Mouse (Mus musculus) adrenal gland, adult 8-10 months (tissue): ENCODE measurements around the gene Copg2. TPM values are rescaled to one million over a fixed set of nuclear protein-coding genes. Genes with fewer than 3 reads are reported as not detected.

Source experiments
- DNase-seq: peaks from one replicate; pipeline ENCODE4 v3.0.0; 2022
- total RNA-seq, 4 experiments: library from RNA; stranded (reverse); gene quantifications; 2 replicates each; pipeline ENCODE4 v1.2.4; 2022

The Copg2 gene
- total RNA-seq, 4 experiments from 2014 or later, result 80.0 to 99.4 (median 91.7) TPM

DNA sequence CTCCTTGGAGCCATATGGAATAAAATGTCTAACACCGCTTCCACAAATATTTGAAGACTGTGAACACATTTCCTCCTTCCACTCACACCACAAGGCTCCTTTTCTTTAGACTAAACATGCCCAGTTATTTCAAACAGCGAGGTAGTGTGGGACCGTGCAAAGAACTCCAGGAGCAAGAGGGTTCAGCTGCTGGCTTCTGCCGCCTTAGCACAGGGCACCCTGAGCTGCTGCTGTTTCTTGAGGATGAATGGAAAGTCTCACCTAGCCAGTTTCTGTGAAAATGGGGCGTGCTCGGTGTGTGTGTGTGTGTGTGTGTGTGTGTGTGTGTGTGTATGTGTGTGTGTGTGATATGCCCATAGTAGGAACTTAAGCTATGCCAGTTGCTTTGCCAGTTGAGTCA is 162.1 kb downstream of the Copg2 start:
- DNase-seq, result no peak

DNA sequence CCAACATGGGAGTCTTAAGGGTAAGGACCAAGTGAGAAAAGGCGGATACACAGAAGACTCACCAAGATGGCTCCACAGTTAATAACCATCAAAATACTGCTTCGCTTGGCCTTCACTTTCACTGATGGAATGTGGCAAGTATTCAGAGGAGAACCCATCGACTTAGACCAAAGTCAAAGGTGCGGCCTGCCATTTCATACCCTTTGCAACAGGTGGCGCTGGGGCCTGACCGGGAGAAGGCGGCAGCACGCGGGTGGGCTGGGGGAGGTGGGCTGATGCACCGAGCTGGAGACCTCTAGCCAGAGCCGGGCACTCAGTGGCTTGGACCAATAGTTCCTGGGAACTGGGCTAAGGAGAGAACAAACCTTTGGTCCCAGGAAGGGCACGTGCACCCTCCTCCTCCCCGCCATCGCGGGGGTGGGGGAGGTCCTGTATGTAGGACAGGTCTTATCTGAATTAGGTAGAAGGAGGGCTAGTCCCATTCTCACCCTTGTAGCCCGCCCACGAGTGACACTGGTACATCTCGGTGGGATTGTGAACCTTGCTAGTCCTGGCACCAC is 163.9 kb downstream of the Copg2 start:
- DNase-seq, result no peak

DNA sequence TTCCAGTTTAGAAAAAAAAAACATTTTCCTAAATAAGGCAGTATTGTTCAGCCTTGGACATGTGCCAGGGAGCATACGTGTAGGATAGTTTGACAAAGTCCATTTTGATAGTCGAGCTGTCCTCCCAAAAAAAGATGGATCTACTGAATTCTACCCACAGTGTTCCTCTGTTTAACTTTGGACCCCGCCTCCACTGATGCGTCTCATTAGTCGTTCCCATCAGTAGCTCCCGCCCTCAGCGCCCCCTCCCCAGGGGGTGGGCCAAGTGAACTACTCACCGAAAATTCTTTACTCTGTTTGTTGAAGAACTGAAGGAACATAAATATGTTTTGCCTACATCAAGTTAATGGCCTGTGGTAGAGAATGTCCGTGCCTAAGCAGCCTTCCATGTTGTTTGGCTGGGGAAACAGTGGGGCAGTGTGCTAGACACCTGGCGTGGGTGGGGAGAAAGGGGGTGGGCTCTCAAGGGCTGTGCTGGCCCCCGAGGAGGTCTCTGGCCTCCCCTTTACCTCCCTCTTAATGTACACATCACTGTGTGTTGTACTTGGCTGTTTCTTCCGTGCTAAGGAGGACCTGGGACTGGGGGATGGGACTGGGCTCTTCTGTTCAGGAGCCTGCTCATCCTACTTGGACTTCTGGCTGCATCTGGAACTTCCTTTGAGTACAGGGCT is 166.2 kb downstream of the Copg2 start:
- DNase-seq, result no peak

DNA sequence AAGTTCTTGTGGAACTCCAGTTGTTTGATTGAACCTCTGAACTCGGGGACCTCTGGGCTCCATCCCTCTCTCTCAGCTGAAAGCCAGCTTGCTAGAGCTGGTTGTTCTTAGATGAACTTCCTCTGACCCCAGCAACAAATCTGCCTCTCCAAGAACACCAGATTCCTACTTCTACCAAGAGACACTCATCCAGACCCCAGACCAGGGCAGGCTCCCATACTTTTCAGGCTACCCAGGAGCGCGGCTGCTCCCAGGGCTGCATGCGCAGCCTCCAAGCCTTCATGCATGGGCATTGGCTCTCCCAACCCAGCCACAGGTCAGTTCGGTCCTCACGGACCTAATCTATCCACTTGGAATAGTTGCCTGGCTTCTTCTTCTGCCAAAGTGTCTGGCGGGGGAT is 173.3 kb downstream of the Copg2 start, which contains the start of gene Mest:
Gene Mest, plus strand, starts transcription at position 217 of the 400 bp plus-strand sequence.
- DNase-seq, result no peak

DNA sequence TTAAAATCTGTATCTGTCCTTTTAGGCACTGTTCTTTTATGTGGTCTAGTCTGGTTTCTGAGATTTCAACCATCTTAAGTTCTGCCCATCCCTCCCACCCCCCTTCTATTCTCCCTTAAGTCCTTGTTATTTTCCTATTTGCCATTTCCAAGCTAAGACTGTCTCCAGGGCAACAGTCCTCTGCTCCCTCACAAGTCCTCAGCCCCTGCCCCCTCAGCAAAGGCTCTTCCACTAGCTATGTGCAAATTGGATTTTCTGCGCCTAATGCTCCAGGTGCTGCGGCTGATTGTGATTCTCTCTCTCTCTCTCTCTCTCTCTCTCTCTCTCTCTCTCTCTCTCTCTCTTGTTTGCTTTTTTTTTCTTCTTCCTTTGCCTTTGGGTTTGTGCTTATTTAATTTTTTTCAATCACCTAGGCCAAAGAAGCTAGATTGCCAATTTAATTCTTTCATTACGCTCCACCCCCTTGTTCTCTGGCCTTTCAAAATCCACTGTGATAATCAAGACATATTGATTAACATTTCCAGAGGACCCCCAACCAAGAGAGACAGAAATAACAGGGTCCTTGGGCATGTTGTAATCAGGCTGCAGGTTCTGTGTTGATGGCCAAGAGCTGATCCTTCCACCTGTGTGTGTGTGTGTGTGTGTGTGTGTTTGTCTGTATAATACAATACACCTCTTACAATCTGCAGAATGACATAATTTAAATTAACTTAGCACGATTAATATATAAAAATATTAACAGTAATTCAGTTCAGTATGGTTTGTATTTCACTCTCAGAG is 174.0 kb downstream of the Copg2 start:
- no peak for DNase-seq

DNA sequence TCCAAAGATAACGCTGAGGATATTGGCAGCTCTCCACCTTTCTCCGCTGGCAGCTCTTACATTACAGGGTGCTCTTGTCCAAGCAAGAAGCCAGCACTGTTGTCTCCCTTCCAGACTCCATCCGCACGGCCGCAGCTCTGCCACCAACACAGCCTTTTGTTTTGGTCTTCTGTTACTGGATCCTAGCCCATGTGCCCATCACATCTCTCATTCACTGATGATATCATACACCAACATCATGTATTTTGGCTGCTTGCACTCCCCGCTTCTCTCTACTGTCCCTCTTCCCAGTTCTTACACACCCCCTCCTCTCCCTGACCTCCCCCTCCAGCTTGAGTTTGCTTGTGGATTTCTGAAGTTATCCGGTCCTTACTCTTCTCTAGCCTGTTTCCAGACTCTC is 179.8 kb downstream of the Copg2 start:
- no peak for DNase-seq

DNA sequence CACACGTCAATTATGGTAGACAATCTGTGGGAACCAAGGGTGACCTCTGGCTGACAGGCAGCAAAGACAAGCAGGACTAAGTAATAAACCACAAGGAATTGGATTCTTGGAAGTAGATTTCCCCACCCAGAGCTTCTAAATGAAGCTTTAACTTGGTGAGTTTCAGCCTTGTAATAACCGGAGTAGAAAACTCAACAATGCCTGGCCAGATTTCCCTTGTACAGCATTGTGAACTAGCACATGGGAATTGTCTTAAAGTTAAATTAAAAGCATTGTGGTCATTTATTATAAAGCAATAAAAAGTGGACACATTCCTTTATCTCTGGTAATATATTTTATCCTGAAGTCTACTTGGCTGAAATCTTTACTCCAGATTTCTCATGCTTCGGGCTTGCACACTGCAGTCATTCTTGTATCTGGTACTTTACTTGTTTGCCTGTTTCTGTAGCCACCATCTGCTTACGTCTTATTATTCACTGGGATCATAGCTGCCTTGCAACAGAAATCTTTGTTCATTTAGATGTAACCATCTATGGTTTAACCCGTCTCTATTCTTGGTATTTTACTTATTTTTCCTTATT is 181.6 kb downstream of the Copg2 start:
- DNase-seq, result no peak

DNA sequence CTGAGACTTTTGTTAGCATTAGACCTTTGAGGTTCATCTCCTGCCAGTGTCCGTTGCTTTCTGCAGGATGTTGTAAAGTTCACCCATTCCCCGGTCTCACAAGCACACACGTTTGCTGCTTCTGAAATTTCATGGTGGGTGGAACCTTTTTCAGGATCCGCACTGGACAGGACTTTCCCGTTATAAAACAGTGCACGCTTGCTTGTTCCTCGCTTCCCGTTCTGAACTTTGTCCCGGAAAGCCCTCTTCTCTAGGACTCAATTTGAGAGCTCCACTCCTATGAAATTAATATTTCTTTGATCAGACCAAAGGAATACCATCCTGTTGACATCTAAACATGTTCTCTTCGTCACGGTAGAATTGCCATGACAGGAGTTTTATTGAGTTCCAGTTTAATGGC is 182.7 kb downstream of the Copg2 start:
- no peak for DNase-seq

DNA sequence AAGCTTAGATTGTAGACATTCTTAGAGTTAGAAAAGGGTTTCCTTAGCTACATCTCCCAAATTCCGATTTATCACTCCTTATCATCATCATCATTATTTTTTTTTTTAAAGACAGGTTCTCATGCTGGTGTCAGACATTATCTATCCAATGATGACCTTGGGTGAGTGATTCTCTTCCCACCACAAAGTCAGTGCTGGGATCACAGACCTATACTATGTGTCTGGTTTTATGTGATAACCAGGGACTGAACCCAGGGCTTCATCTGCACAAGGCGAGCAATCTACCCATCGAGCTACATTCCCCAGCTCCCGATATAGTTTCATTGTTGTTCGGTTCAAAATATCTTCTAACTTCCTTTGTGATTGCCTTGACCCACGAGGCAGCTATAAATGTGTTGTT is 183.1 kb downstream of the Copg2 start:
- no peak for DNase-seq

DNA sequence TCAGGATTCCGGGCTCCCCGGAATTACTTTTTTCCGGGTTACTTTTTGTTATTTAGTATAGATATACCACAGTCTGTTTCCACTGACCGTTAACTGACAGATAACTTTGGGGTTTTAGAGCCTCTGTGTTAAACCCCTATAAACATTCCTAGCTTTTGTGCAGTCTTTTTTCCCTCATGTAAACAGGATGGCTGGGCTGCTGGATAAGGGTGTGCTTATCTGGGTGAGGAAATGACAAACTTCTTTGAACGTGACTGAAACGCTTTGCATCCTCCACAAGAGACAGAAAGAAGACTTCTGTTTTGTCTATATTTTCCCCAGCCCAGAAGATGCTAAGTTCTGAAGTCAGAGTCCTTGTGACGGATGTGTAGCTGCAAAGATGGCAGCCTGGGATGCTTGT is 184.1 kb downstream of the Copg2 start:
- DNase-seq, result no peak

DNA sequence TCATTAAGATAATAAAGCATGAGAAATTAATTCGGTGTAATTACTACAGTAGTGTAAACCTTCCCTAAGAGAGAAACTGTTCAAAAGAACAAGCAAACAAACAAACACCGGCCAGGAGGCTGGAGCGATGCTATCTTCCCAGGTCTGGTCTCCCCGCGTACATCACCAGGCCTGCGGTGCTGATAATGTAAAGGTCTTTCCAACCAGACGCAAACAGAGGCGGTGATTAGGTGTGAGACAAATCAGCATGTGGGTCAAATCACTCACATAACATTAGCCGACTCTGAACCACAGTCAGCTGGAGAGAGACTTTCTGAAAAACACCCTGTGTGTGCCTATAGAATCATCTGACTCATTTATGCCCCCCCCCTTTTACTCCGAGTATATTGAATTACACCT is 185.2 kb downstream of the Copg2 start:
- no peak for DNase-seq

DNA sequence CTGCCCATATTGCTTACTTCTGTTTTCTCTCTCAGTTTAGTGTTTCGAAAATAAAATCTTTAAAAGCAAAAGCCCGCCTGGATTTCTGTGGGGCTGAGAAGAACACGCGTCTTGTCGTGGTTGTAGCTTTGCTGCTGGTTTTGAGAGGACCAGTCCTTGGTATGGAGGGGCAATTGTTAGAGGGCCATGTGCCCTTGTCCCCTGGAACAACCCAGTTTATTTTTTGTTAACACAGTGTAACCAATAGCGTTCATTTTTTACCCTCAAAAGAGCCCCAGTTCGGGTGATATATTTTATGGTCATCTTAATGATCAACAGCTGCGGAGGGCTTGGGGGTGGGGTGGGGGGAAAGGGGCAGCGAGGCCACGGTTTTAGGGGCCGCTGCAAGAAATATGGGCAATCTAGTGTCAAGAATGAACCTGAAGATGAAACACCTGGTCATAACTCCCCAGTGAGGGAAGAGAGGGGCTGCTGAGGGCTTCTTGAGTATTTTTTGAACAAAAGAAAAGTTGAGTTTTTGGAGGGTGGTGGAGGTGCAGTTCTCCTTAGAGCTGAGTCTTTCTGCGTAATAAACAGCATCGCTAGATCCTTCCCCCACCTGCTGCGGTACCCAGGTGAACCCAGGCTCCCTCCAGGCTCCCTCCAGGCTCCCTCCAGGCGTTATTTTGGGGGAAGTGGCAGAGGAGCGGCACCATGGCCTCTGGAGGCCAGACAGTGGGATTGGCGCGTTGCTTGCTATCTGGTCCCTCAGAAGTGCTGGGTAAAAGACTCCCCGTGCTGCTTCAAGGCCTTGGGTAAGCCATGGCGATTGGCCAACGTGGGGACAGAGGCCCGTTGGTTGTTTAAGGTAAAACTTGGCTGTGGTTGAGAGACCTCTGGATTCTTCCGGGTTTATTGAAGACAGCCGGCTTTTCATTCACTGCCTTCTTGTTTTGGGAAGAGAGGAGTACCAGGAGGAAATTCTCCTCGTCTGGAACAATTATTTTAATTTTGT is 185.9 kb downstream of the Copg2 start:
- DNase-seq, result no peak

DNA sequence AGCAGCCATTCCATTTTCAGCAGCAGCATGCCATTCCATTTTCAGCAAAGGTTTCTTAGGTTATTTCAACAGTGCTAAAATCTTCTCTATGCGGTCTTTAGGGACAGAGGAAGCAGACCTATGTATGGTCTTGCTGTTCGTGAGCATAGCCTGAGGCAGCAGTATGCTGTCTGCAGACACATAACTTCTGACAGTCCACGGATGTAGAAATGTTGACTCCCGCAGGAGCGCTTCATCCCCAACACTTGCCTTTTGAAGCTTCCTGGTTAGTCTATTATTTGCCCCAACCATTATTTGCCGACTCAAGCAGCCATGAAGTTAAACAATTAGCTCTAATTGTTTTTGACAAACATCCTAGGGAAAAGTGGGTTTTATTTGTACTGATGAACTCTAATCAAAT is 187.5 kb downstream of the Copg2 start:
- DNase-seq, result no peak

DNA sequence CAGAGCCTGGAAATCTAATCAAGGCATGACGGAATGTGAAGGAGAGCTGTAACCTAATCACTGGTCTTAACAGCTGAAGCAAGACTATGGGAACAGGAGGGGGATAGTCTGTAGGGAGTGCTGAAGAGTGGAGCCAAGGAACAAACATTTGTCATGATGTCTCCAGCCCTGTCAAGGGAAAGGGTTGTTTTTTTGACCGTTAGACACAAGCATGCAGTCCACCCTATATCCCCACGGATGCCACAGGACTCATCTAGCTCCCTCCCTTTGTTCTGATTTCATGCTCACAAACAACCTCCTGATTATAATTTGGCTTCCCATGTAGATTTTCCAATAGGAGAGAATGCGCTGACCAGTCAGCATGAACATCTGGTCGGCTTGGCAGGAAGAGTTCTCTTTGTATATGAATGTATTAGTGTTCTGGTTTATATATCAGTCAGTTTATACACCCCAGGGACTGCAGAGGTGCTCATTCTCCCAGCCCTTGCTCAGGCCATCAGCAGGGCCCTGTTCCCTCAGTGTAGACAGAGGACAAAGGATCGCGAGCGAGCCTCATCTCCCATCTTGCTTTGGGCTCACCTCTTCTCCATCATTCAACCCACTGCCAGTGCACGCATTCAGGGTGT is 192.5 kb downstream of the Copg2 start:
- DNase-seq, result no peak

DNA sequence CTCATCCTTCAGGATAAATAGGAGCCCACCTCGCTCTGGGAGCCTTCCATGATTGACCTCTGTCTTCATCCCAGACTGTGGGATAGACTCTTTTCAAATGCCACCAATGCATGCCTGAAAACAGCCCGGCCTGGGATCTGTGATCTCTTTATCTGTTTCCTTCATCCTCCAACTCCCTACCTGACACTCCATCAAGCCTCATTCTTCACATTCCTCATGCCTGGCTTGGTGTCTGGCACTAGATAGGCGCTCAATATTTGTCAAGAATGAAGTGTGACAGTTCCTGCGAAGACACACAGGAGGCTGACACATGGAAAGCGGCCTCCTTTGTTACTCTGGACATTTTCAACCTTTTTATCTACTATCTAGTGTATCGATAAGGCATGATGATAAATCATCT is 193.1 kb downstream of the Copg2 start:
- DNase-seq, result no peak

DNA sequence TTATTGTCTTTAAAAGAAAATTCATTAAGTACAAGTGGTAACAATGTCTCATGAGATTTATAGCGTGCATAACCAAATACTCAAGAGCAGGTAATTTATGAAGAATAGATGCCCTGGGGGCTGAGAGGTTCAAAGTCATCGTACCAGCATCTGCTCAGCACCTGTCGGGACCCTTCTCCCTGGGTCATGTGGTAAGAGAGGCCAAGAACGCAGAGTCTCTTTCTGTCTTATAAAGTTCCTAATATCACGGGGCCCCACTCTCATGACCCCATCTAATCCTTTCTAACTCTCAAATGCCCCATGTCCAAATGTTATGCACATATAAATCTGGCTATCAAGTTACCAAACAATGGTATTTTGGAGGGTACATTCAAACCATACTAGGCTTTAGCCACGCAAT is 193.7 kb downstream of the Copg2 start:
- no peak for DNase-seq

DNA sequence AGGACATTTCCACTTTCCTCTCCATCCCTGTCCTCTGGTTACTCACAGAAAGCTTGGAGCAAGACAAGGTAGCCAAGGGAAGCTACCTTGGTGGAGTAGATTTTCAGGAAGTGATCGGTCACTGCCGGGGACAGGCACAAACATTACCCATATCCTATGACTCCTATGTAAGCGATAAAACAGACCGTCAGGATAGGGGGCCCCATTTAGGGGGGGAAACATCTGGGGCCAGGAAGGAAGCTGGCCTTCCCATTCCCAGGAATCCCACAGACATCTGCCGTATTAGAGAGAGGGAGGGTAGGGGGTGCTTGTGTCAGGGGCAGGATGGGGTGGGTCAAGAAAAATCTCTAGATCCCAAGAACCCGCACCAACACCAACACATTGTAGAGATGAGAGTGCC is 196.4 kb downstream of the Copg2 start:
- DNase-seq, result no peak

DNA sequence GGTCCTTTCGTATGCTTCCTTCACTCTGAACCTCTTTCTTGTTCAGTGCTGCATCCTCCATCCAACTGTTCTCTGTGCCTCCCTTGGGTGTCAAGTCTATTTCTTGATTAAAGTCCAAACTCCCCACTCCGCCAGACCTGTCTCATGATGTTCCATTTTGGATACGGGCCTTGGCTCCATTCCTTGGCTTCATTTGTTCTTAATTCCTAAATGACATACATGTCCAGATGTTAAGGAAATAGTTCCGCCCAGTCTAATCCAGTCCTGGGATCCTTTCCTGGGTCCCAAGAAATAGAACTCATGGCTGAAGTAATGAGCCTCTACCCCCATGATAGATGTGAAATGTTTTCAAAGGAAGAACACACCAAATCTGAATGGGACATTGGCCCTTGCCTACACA is 198.6 kb downstream of the Copg2 start:
- DNase-seq, result no peak
